Mouse (Mus musculus) forelimb bud, embryonic 11.5 days (tissue): ENCODE results near the gene Chrm3.

Source experiments
- DNase-seq: peaks from one replicate; pipeline ENCODE4 v3.0.0-alpha.2; 2012; ENCODE audit warnings: low read depth, low spot score

Chrm3 gene

DNA sequence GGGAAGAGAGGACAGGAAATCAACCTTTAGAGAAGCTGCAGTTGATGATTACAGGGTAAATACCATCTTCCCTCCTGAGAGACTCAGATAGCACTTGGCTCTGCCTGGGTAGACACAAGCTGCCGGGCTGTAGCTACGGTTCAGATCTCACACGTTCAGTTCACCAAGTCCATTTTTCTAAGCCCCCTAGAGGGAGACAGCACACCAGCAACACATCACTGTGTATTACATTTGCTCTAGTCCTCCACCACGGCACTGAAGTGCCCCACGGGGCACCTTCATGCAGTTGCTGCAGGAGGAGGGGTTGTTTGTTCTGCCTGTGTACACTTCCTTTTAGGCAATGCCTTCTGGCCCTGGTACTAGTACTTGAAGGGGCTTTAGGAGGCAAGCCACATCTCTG lies 289.5 kb downstream of the Chrm3 start:
- DNase-seq, result peak; percentile 5

DNA sequence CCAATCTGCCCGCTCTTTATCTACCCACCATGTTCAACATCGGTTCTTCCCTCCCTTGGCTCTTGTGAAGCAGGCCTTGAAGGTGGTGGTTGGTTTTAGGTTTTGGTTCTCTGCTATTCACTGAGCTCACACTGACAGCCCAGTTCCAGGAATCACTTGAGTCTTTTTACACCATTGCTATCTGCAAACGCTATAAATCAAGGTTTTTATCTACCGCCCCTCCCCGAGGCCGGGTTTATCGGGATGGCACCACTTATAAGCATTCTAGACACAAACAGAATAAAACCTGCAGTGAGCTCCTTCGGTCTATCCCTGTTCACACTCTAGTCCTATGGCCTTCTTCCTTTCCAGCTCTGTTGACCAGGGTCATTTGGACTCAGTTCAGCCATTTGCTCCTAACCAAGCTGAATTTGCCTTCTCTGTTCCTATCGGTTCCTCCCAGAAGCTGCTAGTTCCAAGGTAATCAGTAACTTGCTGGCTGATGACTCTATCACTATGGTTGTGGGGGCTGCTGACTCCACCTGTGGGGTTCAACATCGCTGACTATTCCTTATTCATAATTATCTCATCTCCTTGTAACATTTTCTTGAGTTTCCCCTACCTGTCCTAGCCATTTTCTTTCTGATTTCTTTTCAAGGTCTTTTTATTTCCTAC lies 291.6 kb downstream of the Chrm3 start:
- no peak for DNase-seq

DNA sequence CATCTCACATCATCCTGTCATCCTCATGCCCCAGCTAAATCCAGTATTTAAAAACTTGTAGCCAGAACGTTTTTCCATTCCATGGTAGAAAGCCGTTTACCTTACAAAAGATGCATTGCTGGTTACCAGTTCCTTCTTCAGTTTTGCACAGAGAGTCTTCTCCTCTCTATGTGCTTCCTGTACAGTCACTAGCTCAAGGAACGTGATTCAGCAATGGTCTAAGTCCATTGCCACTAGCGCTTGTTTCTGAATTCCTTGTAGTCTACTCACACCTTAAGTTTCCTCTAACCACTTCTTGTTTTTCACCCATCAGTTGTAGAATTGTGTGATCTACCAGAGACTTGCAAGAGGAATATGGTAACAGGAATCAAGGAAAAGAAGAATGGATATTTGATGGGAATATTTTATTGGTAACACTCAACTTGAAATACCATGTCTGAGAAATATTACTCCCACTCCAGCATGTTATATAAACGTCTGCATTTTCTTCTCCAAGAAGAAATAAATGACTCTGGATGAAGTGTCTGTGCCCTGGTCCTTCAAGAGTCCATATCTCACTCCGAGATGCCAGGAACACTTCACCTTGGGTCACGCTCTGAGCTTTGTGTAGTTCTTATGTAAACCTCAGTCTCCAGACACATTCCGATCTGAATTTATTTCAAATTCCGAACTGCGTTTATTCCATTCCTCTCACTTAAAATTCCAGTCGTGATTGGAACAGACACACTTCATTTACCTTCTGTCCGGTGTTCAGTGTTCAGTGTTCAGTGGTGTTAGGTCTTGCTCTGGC lies 293.6 kb downstream of the Chrm3 start:
- DNase-seq, result no peak

DNA sequence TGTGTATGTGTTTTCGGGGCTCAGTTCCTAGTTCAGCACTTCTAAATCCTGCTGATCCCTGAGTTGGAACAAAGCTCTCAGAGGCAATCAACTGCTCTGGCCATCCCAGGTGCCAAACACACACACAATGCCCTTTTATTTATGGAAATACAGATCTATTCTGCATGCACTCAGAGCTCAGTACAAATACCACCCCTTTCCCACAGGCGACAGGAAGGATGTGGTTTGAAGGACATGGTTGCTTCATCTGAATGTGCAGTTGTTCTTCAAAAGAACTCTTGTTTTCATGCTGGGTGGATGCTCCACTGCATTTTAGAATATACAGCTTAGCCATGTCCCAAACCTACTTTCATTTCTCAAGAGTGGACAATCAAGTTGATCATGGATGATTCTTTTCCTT lies 294.9 kb downstream of the Chrm3 start:
- no peak for DNase-seq

DNA sequence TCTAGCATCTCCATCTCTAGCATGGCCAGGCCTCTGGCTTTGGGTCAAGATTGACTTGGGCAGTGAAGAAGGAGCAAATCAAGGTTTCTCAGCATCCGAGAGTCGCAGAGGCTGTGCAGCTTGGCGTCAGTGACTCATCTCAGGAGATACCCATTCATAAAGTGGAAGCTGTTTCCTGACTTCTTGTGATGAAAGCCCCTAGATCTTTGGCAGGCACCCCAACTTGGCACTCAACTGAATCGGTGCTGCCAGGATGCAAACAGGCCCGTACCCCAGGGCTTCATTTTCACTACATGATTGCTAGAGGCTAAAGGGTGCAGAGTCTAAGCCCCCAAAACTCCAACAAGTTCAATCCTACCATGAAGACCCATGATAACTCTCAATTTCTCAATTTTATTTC lies 298.0 kb downstream of the Chrm3 start:
- DNase-seq, result no peak

DNA sequence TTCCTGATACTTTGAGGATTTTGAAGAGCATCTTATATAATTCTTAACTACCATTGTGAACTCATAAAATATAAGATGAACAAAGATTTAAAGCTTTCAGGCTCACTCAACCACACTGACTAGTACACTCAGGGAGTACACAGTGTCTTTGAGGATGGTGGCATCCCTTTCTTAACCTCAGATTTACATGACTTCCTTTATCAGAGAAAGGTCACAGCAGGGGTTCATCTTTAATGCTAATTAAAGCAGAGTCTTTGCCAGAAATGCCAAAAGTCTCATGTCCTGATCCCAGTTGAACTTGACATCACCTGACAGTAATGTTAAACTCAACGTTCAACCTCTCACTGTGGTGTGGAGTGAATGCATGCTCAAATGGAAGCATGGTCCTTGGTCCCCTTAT lies 301.7 kb downstream of the Chrm3 start:
- no peak for DNase-seq

DNA sequence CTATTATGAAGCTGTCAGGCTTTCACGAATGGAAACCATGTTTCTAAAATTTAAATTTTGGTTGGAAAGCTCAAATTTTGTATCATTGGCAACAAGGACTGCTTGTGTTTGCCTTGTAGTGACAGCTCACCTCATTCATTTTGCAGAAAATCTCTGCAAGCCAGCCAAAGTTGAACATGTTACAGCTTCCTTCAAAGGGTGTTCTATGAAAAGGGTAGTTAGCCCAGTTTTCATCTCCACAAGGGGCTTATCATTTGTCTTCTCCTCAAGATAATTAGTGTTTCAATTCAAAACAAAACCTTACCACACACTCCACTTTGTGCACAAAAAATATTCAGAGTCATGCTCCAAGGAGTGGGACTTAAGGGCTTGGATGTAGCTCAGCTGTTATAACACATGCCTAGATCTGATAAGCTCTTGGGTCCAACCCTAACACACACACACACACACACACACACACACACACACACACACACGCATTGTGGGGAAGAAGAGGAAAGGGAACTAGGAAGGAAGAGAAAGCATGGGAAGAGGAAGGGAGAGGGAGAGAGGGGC lies 302.9 kb downstream of the Chrm3 start:
- DNase-seq, result no peak

DNA sequence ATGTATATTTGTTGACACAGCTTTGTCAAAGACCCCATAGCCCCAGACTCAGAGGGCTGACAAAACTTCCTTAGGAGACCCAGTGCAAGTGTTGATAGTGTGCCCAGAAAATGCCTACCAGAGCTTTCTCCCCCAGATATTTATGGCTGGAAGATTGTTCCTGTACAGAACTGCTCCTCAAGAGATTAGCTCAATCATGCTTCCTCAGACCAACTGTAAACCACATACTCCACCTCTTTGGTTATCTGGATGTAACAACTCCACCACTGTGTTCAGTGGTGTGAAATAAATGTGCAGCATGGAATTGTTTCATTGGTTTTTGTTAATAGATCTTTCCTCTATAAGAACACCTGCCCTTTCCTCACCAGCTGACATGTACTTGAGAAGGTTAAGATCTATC lies 306.6 kb downstream of the Chrm3 start:
- no peak for DNase-seq

DNA sequence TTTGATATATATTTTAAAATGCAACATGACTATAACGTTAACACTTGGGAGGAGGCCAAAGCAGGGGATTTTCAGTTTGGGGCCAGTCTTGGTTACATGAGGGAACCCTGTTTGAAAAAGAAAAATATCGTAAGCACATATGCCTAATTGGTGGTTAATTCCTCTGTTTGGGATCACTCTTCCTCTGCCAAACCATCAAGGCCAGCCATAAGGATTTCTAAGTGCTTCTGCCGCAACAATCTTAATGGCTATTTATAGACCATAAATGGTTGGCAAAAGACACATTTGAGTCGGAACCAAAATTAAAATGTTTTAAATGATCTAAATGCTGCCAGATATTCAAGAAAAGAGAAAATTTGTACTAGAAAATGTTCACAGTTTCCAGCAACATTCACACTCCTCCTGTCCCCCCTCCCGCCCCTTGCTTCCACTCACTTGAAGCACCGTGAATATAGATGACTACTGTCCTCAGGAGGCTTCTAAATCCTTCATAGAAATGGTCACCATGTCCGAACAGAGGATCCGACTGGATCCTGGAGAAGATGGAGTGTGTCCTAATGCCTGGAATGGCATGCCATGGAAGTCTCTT lies 307.3 kb downstream of the Chrm3 start:
- DNase-seq, result no peak

DNA sequence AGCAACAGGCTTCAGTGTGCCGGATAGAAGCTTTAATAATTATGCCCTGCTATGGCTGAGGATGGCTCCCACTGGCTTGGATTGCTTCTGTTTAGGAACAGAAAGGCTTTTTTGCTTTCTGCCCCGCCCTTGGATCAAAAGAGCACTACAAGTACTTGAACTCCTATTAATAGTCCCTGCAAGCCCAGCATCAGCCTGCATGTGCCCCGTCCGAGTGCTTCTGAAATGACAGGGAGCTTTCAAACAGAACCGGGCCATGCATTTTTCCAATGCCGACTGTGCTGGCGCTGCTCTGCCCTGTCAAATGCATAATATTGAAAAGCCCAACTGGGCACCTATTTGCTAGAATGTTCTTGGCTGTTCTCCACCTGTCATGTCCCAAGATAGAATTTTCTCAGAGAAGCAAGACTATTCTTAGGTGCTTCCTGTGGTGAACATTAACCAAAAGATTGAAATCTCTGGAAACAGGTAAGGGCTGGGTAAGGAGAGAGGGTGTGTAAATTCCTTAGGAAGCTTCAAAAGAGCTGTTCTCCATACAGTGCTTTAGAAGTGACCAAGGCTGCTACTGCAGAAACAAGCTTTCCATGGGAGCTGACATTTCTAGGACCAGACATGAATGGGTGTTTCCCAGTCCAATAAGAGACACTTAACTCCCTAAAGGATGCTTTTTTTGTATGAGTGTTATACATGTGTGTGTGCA lies 314.8 kb downstream of the Chrm3 start:
- DNase-seq, result no peak

DNA sequence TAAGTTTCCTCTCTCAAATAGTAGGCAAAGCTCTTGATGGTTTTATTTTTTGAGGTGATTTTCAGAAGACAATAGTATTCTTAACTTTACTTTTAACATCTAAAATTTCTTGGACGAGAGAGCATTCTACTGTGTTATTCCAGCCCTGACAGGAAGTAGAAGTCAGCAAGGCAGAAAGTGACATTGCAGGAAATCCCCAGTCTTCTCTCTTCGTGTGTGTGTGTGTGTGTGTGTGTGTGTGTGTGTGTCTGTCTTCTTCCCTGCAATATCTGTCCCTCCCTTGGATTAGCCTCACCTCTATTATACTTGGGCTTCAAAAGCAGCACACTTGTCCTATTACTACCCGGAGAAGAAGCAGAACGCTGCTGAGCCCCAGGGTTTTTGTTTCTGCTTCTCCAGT lies 316.6 kb downstream of the Chrm3 start:
- no peak for DNase-seq

DNA sequence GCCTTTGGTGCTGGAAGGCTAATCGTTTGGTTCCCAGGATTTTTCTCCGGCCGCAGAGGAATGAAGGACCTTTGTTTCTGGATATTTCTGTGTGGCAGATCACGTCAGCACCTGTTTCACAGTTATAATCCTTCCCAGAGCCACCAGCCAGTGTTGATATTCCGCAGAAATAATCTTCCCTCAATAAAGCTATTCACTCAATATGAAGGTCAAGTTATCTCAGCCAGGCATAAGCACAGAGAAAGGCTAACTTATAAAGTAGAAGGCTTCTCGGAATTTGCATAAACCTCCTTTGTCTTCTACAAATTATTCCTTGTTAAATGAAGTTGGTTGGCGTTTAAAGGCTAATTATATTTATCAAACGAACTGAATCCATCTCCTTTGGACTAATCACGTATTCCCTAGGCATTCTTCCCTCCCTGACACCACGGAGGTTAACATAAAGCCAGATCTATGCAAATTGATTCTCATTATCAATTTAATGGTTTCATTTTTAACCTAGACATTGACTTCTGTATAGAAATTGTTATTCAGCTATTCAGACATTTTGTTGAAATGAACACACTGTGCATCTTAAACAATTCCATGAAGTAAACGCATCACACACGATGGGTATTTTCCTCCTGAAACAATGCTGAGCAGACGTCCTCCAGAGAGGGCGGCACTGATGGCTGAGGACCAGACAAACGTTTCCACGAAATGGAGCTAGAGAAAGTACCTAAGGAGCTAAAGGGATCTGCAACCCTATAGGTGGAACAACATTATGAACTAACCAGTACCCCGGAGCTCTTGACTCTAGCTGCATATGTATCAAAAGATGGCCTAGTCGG lies 326.9 kb downstream of the Chrm3 start:
- no peak for DNase-seq

DNA sequence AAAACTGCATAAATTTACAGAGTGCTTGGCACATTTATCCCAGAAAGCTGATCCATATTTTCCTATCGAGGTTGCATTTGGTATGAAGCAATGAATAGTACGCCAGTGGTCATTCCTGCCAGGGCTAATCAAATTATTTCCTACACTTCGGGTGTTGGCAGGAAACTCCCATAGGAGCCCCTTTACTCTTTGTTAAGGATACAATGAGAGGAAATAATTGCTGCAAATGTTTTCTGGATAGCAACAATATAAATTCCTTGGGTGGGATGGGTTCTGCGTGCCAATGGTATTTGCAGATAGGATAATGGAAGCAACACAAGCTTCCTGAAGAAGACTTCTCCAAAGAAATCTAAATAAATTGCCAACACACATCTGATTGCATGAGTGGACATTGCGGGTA lies 329.1 kb downstream of the Chrm3 start:
- no peak for DNase-seq

DNA sequence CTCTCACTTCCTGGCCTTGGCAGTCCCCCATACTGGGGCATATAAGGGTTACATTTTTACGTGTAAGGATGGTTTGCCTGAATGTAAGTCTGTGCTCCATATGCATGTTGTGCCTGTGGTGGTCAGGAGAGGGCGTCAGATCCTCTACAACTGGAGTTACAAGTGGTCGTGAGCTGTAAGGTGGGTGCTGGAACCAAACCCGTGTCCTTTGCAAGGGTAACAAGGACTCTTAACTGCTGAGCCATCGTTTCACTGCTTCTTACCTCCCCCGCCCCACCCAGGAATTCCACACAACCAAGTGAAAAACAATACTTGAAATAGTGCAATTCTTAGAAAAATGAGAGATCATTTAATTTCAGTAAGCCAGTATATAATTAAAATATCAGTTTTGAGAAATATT lies 330.7 kb downstream of the Chrm3 start:
- DNase-seq, result no peak

DNA sequence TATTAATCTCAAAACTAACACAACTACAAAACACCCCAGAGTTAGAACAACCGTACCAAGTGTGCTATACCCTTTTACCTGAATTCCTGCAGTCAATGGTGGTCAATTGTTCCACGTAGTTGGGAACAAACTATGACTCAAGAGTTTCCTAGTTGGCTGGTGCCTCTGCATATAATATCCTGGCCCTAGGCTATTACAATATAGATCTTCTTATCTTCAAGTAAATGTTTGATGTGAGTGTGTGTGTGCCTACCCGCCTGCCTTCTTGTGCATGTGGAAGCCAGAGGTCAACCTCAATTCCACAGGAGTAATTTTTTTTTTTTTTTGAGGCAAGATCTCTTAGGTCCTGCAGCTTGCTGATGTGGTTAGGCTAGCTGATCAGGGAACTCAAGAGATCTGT lies 335.5 kb downstream of the Chrm3 start:
- DNase-seq, result no peak

DNA sequence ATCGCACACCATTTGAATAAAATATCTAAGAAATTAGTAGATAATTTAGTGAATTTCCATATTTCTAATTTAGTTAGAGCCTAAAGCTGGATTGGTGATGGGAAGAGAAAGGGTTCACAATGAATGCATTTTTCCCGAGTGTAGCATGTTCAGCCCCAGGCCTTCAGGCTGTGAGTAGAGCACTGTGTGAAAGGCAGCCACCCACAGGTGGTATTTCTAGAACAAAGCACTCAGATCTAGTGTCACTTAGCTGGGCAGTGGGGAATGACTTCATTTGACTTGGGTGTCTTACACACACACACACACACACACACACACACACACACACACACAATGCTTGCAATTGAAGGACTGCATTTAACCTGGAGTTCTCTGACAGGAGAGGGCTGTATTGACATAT lies 337.5 kb downstream of the Chrm3 start:
- DNase-seq, result no peak

DNA sequence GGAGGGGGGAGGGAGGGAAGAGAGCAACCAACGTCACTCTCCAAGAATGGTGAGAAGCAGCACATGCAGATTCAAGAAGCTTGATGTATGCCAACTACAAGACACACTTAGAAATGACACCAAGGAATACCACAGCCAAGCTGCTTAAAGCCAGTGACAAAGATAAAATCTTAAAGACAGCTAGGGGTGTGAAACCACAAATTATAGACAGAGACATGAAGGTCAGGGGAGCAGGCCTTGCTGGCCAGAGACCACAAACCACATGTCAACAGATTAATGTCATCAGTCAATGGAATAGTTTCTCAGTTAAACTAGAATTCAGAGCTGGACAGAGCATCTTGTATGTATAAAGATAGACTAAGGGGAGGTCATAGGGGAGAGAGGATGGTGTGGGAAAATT lies 341.4 kb downstream of the Chrm3 start:
- no peak for DNase-seq

DNA sequence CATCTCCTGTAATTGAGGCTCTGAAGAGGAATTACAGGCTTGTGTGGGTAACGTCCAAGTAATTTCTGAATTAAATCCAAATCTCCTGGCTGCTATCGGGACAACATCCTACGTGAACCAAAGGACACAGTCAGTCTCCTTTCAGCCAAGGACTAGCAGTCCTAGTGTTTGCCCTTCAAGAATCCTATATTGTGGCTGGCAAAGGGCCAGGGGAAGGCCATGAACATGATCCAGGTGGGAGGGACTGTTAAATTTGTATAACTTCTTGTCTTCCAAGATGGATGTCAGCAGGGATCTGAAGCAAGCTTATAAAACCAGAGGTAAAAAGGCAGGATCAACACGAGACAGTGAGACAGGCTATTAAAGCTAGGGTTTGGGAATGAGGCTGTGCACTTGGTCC lies 357.7 kb downstream of the Chrm3 start:
- no peak for DNase-seq

DNA sequence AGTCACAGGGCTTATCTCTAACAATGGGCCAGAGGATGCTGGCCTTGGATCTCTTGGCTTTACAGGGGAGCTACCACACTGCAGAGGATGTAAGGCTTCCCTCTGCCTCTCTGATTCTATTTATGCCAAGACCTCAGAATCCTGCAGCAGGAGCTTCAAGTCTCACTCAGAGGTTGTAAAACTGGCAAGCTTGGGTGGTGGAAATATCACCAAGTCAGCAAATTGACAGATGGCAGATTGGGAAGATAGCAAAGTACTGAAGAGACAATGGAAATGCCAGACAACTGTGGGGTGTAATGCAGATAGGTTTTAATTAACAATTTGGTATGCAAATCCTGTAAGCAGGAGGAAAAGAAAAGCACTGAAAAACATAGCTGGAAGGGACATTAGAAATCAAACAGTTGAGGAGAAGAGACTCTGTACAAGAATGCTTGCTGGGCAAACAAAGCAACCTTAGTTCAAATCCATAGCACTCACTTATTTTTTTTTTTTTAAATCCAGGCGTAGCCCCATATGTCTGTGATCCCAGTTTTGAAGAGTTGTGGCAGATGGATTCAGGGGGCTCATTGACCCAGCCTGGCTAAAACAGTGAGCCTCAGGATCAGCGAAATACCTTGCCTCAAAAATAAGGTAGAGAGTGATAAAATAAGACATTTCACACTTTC lies 362.9 kb downstream of the Chrm3 start:
- DNase-seq, result no peak

DNA sequence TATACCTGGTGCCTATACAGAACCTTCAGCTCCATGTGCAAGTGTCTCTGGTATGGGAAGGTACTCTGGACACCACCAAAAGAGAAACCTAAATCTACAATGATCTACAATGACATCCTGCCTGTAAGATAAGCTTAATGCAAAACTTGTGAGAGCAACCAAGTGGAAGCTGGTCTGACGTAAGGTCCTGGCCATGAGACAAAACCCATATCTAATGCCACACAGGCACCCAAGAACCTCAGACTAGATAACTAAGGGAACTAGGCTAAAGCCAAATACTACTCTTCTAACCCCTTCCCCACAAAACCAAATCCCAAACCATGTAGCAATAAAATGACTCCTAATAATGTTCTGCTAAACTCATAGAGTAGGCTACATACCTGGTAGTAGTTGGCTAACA lies 364.8 kb downstream of the Chrm3 start:
- no peak for DNase-seq

DNA sequence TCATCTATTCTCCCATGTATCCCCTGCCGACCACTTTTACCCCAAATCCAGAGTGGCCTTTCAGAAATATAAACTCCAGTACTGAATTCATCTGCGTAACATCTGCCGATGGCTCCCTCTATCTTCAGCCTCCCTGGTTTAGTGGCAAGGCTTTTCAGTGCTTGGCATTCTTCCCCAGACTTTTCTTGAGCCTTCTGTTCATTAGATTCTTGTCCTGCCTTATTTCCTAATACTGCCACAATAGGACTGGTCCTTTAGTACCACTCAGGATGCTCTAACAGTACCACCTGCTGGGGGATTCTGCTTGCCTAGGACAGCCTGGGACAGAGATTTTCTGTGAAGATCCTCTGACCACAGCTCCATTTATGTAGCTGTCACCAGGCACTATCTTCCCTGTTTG lies 367.1 kb downstream of the Chrm3 start:
- no peak for DNase-seq
